Mouse (Mus musculus) testis, postnatal 10 days (tissue): ENCODE data around the gene 1810010D01Rik.

ENCODE experiments used
- DNase-seq: peaks from one replicate; pipeline ENCODE4 v3.0.0; 2021; ENCODE audit warnings: low spot score

Gene 1810010D01Rik

GRCm38 (mm10) chr7:145211680-145212659 is 4.1 kb upstream of the 1810010D01Rik start:
- no peak for DNase-seq

GRCm38 (mm10) chr7:145210477-145211070 is 2.7 kb upstream of the 1810010D01Rik start:
- DNase-seq: no peak

DNA sequence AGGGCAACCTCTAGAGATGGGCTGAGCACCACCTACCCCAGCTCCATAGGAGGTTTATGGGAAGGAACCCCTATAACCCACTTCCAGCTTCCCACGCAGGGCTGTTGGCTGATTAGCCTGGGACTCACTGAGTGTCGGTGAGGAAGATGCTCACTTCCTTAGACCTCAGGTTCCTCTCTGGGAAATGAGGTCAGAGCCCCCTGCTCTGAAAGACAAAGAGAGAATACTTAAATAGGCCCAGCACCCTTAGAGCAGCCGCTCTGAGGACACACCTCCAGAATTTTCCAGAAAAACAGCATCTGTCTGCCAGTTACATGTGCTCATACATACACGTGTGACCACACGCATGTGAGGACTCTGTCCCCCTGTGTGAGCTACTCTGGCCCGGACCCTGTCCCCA is 1.1 kb downstream of the 1810010D01Rik start:
- no peak for DNase-seq

DNA sequence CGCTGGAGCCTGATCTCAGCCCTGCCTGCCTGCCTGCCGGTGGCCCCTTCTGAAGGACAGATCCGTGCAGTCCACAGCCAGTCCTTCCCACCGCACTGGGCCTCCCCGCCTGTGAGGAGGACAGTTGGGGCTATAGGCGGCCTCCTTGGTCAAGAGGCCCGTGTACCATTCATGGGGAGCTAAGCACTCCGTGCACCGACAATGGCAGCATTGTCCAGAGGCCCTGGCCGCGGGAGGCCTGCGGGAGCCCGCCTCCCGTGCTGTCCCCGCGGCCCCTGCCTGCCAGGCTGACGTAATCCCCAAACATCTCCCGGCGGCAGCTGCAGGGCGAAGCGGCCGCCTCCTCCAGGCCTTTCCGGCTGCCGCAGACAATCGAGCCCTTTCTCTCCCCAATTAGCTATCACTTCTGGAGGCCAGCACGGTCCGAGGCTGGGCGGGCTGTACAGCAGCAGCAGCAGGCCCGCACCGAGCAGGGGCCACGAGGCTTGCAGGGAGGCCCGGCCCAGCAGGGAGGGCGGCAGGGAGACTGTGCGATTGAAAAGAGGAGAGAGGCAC is 1.8 kb downstream of the 1810010D01Rik start:
- peak; percentile 79 for DNase-seq

GRCm38 (mm10) chr7:145205363-145205902 is 2.5 kb downstream of the 1810010D01Rik start:
- DNase-seq: no peak

GRCm38 (mm10) chr7:145199711-145200110 is 8.2 kb downstream of the 1810010D01Rik start:
- no peak for DNase-seq

DNA sequence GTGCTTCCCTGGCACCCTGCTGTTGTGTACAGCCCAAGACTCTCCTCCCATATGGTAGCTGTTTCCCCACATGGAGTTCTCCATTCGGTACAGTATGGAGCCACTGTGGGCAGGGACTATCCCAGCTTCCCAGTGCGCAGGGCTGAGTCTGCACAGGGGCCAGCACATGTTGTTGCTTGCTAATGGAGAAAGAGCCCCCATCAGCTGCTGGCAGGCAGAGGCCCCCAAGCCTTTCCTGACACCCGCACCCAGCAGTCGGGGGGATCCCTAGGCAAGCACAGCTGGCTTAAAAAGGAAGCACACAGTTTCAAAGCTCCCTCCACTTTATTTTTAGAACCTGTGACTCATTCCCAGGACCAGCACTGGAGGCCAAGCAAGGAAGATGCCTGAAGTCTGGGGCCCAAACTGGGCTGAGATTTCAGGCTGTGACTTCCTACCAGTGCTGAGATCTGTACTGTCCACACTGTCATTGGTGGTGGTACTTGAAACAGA is 9.7 kb downstream of the 1810010D01Rik start:
- peak; percentile 42 for DNase-seq

DNA sequence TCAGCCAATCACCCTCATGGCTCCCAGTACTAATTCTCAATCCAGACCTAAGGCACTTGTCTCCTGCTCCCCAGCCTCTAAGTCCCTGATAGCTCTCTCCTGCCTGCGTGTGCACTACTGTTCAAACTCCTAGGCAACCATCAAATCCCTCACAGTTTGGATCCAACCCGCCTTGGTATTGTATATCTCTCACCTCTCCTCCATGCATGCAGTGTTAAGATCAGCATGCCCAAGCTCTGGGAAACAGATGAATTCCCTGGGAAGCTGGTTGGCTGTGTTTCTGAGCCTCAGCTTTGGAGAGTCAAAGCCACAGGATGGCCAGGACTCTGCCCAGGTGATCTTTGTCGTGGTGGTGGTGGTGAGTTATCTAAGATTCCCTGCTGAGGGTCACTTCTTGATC is 10.2 kb downstream of the 1810010D01Rik start:
- DNase-seq: no peak

- peak; percentile 42 for DNase-seq
Measured at GRCm38 (mm10) chr7:145197042-145197441, 10.9 kb downstream of the 1810010D01Rik start.

GRCm38 (mm10) chr7:145196340-145196739 is 11.6 kb downstream of the 1810010D01Rik start:
- no peak for DNase-seq

DNA sequence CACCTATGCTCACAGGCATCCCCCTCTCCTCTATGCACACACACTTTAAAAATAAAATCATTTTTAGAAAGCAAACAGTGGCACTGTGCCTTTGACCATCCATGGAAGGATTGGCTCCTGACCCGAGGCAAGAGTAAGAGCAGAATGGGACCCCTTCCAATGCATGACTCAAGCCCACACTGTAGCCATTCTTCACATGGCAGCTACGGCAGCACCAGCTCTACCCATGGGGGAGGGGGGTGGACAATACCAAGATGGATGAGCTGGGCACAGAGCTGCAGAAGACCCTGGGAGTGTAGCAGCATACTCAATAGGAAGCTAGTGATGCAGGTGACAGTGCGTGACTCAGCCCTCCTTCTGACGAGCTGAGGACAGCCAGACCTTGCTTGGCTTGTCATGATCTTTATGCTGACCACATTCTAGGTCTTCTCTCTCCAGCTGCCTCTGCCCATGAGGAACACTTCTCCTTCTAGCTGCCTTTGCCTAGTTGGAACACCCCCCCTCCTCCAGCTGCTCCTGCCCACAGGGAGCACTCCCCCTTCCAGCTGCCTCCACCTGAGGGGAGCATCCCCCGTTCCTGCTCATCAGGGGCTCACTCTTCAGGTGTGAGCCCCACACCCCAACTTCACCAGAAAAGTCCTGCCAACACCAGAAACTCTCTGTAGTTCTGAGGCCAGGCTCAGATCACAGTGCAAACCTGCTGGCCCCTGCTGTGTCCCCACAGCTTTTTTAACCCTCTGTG is 12.6 kb downstream of the 1810010D01Rik start:
- no peak for DNase-seq

DNA sequence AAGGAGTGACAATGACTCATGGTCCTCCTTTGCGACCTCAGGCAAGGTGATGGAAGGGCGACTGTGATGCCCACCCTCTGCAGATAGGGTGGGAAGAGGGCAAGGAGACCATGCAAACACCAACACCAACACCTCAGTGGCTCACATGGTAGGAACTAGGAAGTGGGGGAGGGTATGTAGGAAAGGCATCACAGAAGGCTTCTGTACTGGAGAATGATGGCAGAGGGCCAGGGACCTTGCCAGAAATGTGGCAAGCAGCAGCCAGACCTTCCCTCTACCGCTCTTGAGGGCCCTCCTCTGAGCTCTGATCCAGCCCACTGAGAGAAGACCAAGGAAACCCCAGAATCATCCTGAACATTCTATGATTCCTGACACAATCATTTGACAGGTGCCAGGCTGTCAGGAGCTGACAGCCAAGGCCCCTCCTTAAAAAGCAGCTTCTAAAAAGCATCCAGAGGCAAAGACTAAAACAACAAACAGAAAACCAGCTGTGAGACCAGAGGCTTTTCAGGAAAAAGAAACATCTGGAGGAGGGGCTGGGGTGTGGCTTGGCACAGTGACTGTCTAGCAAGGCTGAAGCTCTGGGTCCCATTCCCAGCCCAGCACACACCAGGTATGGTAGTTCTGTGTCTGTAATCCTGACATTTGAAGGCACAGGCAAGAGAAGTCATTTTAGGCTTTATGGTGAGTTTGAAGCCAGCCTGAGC is 13.3 kb downstream of the 1810010D01Rik start:
- DNase-seq: peak; percentile 79

DNA sequence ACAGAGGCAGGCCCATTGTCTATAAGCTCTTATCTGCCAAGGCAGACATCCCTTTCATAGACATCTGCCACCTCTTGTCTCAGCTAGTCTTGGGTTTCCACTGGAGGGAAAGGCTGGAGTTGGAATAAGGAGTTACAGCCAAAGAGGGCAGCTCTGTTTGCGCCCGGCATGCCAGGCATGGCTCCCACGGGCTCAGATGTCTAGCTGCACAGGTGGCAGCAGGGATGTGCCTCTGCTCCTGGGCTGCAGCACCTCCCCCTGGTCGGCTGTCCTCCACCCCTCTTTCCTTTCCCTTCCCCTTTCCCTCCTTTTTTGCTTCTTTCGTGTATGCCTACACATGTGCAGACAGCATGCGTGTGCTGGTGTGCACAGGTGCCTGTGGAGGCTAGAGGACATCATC is 15.1 kb downstream of the 1810010D01Rik start:
- no peak for DNase-seq

- no peak for DNase-seq
Measured at GRCm38 (mm10) chr7:145190520-145190919, 17.4 kb downstream of the 1810010D01Rik start.

DNA sequence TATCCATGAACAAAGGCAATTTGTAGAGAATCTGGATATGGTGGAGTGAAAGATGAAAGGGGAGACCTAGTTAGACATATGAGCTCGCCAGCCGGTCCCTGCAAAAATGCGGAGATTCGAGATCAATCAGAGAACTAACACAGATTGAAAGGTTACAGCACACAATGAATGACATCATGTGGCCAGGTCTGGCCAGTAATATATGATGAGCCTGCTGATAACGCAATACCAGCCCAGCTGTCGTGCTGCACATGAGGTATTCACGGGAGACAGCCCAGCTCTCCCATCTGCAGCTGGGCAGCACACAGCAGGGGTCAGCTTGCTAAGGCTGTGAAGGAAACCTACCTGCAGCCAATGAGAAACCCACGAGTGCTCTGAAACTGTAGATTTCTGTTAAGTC is 18.6 kb downstream of the 1810010D01Rik start:
- DNase-seq: no peak

DNA sequence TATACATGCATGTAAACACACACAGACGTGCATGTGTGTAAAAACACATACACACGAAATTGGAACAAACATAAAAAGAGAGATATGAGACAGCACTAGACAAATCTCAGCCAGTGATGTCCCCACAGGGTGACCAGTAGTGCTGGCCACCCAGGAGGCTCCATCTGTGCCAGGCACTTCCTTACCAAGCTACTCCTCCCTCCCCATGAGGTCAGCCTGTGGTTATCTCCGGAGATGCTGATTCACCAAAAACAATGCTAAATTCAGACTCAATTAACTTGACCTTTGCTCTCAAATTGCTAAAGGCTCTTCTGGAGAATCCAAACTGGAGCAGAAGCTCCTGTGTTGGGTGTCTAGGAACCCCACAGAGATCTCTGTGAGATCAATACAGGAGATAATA is 20.1 kb downstream of the 1810010D01Rik start:
- DNase-seq: no peak

DNA sequence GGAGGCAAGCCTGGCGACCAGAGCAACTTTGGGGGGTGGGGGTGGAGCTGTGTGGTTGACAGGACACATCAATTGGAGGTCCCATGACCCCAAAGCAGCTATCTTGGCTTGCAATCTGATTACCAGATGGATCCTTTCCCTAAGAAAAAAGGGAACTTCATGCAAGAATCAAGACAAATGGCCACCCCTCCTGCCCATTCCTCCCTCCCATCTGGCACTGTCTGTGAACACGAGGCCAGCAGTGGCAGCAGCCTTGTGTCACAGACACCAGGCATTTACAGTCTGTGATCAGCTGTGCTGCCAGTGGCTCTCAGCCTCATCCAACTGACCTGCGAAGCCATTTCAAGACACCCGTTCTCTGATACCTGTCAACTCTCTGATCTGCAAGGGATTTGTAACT is 25.5 kb downstream of the 1810010D01Rik start:
- no peak for DNase-seq

GRCm38 (mm10) chr7:145181376-145182034 is 26.4 kb downstream of the 1810010D01Rik start:
- no peak for DNase-seq

DNA sequence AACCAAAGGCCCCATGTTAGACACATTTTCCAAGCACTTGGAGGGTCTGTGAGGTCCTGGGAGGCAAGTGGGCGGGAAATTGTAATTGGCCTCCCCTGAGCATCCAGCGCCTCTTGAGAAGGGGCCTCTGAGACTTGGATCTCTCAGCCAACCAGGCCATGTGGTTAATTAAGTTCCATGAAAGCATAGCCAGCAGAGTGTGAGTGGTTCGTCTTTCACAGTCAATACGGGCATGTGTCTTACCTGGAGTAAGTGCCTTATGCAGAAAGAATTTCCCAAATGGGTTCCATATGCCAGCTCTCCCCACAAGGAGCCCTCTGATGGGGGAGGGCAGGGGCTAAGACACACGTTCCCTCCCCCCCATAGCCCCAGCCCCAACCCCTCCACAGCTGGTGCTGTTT is 28.2 kb downstream of the 1810010D01Rik start:
- no peak for DNase-seq

DNA sequence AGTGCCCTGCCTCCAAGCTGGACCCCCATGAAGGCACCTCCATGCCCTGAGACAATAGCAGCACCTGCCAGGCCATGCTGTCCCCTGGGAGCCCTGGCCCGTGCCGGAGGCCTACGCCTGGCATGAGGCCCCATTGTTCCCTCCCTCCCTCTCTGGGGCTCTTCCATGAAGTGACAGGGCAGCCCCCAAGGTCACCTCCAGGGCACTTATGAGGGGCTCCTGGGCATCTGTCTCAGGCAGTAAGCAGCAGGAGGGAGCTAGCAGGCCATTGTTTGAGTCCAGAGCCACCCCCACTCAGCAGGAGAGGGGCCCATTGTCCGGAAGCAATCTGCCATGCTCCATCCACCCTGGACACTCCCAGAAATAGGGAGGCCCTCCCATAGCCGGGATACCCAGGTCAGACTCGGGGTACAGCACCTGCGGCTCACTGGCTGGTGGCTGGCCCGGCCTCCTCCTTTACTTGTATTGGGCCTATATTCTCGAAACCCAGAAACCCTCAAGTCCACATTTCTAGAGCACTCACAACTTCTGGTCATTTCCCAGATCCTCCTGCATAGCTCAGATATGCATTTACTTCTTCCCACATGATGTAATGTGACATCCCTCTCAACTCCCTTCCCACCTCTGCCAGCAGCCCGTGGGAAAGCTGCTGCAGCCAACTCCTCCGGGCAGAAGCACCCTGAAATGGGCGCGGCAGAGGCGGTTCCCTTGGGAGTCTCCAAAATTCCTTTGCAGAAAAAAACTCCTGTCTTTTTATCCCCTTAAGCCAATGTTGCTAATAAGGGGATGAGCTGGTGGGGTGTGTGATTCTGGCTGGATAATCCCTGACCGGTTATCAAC is 30.9 kb downstream of the 1810010D01Rik start:
- no peak for DNase-seq
